Mouse (Mus musculus): ENCODE results near the gene Arhgef6. TPM values are rescaled to one million over a fixed set of nuclear protein-coding genes. Genes with fewer than 3 reads are reported as not detected.

The Arhgef6 gene
- total and polyA plus RNA-seq, 2 experiments = 1.8 to 5.3 TPM

DNA sequence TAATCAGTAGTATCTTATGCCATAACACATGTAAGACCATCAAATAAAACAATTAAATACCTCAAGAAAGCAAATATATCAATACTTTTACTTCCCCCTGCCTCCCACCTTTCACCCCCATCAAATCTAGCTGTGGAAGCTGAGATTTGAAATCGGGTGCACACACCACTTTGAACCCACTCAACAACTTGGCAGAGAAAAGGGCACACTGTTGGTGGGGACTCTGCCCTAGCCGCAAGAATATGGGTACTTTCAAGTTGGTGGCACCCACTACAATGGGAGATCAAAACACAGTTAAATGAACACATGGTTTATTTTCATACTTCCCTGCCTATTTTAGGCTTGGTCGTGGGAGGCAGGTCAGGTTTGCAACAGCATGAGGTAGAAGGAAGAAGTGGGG is 116.6 kb downstream of the Arhgef6 start:
- Histone ChIP-seq H3K4me3 (ENCODE audit: insufficient read depth, low read depth, low read length) (no peak overlapping the region), H3K9ac (ENCODE audit: low read depth, low read length) (no peak overlapping the region), H3K36me3 (ENCODE audit: control insufficient read depth, insufficient read depth, low read length) (no peaks in the 10 kb centered on the region), H3K79me2 (ENCODE audit: control insufficient read depth, insufficient read depth, low read length) (no peaks in the 10 kb centered on the region), H3K4me1 (ENCODE audit: control insufficient read depth, insufficient read depth, low read length) (no peaks in the 10 kb centered on the region), H3K27me3 (ENCODE audit: control insufficient read depth, insufficient read depth, low read length) (no peaks in the 10 kb centered on the region), H3K27ac (replicated peaks; ENCODE audit: insufficient read depth, low read depth, low read length) (no peak overlapping the region)
- WGBS = 77% methylated on average over 3 of the region's 3 CpGs
- DNase-seq (ENCODE audit: extremely low read depth, low read depth, low spot score) = no peak
- TF ChIP-seq POLR2A (IDR thresholded peaks at IDR 0.05; ENCODE audit: extremely low read depth, insufficient read depth, low read length) = no peak
- no peak for TF ChIP-seq CTCF (IDR thresholded peaks at IDR 0.05; ENCODE audit: low read depth, low read length)

DNA sequence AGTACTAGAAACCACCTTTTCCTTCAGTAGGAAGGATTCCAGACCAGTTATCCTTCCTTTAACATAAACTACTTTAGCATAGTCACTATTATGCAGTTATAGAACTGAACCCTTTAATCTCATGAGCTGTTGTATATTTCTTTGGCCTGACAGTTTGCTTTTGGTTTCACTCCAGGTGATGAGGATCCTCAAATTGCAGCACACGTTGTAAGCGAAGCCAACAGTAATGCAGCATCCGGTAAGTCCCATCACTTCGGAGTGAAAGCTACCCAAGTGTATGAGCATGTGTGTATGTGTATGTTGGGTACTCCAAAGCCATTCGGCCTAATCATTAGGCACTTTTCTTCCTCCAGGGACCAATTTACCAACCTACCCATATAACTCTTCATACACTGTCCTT is 119.0 kb downstream of the Arhgef6 start:
- Histone ChIP-seq H3K79me2 (ENCODE audit: control insufficient read depth, insufficient read depth, low read length) (no peaks in the 10 kb centered on the region), H3K27ac (replicated peaks; ENCODE audit: insufficient read depth, low read depth, low read length) (no peak overlapping the region), H3K36me3 (ENCODE audit: control insufficient read depth, insufficient read depth, low read length) (no peaks in the 10 kb centered on the region), H3K4me1 (ENCODE audit: control insufficient read depth, insufficient read depth, low read length) (peaks cover 3% of the 10 kb centered on the region), H3K27me3 (ENCODE audit: control insufficient read depth, insufficient read depth, low read length) (no peaks in the 10 kb centered on the region), H3K9ac (ENCODE audit: low read depth, low read length) (no peak overlapping the region), H3K4me3 (ENCODE audit: insufficient read depth, low read depth, low read length) (no peak overlapping the region)
- TF ChIP-seq POLR2A (IDR thresholded peaks at IDR 0.05; ENCODE audit: extremely low read depth, insufficient read depth, low read length) (no peak), CTCF (IDR thresholded peaks at IDR 0.05; ENCODE audit: low read depth, low read length) (no peak)
- no peak for DNase-seq (ENCODE audit: extremely low read depth, low read depth, low spot score)
- 100% methylated on average over 5 of the region's 5 CpGs for WGBS

GRCm38 (mm10) chrX:57216271-57216670 is 122.3 kb downstream of the Arhgef6 start:
- WGBS = 11% methylated on average over 5 of the region's 5 CpGs
- TF ChIP-seq POLR2A (IDR thresholded peaks at IDR 0.05; ENCODE audit: extremely low read depth, insufficient read depth, low read length) = no peak
- TF ChIP-seq CTCF (IDR thresholded peaks at IDR 0.05; ENCODE audit: low read depth, low read length) = no peak
- no peaks in the 10 kb centered on the region for H3K79me2 ChIP-seq (ENCODE audit: control insufficient read depth, insufficient read depth, low read length)

DNA sequence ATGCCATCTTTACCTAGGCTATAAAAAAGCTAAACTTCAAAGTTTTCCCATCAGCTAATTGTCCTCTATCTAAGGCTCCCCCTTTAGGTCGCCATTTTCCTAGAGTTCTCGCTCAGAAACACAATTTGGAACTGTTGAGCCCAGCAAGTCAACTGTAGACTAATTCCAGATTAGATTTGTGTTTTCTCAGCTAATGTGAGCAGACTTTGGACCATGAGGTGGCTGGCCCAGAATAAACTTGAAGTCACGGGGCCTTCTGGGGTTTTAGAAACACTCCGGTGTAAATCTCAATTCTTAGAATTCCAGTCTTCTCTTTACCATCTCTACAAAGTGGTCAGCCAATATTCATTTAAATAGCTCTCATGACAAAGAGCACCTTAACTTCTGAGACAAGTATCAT is 123.0 kb downstream of the Arhgef6 start:
- DNase-seq (ENCODE audit: extremely low read depth, low read depth, low spot score) = peak; percentile 69
- Histone ChIP-seq H3K9ac (ENCODE audit: low read depth, low read length) (no peak overlapping the region), H3K36me3 (ENCODE audit: control insufficient read depth, insufficient read depth, low read length) (no peaks in the 10 kb centered on the region), H3K27ac (replicated peaks; ENCODE audit: insufficient read depth, low read depth, low read length) (no peak overlapping the region), H3K4me3 (ENCODE audit: insufficient read depth, low read depth, low read length) (no peak overlapping the region), H3K27me3 (ENCODE audit: control insufficient read depth, insufficient read depth, low read length) (no peaks in the 10 kb centered on the region), H3K79me2 (ENCODE audit: control insufficient read depth, insufficient read depth, low read length) (no peaks in the 10 kb centered on the region), H3K4me1 (ENCODE audit: control insufficient read depth, insufficient read depth, low read length) (peaks cover 3% of the 10 kb centered on the region)
- no peak for TF ChIP-seq CTCF (IDR thresholded peaks at IDR 0.05; ENCODE audit: low read depth, low read length)
- no peak for TF ChIP-seq POLR2A (IDR thresholded peaks at IDR 0.05; ENCODE audit: extremely low read depth, insufficient read depth, low read length)
- WGBS = 31% methylated on average over 4 of the region's 4 CpGs

More at GRCm38 (mm10) chrX:57216271-57216670, 122.3 kb downstream of the Arhgef6 start:
- Histone ChIP-seq H3K4me1 (ENCODE audit: control insufficient read depth, insufficient read depth, low read length) (peaks cover 3% of the 10 kb centered on the region), H3K9ac (ENCODE audit: low read depth, low read length) (no peak overlapping the region), H3K27ac (replicated peaks; ENCODE audit: insufficient read depth, low read depth, low read length) (no peak overlapping the region; the same call in 1 of the 2 replicates), H3K27me3 (ENCODE audit: control insufficient read depth, insufficient read depth, low read length) (no peaks in the 10 kb centered on the region), H3K4me3 (ENCODE audit: insufficient read depth, low read depth, low read length) (no peak overlapping the region), H3K36me3 (ENCODE audit: control insufficient read depth, insufficient read depth, low read length) (no peaks in the 10 kb centered on the region)
- peak; percentile 66 for DNase-seq (ENCODE audit: extremely low read depth, low read depth, low spot score)

GRCm38 (mm10) chrX:57212862-57213261 is 125.7 kb downstream of the Arhgef6 start:
- H3K27ac ChIP-seq (replicated peaks; ENCODE audit: insufficient read depth, low read depth, low read length) = no peak overlapping the region

GRCm38 (mm10) chrX:57211876-57212275 is 126.7 kb downstream of the Arhgef6 start, which contains the start of gene Cd40lg:
Gene Cd40lg (plus strand): TSS chrX:57212143.
- H3K36me3 ChIP-seq (ENCODE audit: control insufficient read depth, insufficient read depth, low read length) = no peaks in the 10 kb centered on the region
- no peak within 1 kb of the TSS for H3K4me3 ChIP-seq (ENCODE audit: insufficient read depth, low read depth, low read length)
- 85% methylated on average over 9 of the region's 9 CpGs for WGBS
- H3K27me3 ChIP-seq (ENCODE audit: control insufficient read depth, insufficient read depth, low read length) = no peaks in the 10 kb centered on the region
- no peak within 1 kb of the TSS for H3K27ac ChIP-seq (replicated peaks; ENCODE audit: insufficient read depth, low read depth, low read length)
- peaks cover 3% of the 10 kb centered on the region for H3K4me1 ChIP-seq (ENCODE audit: control insufficient read depth, insufficient read depth, low read length)
- no peak for DNase-seq (ENCODE audit: extremely low read depth, low read depth, low spot score)
- no peaks in the 10 kb centered on the region for H3K79me2 ChIP-seq (ENCODE audit: control insufficient read depth, insufficient read depth, low read length)
- no peak for TF ChIP-seq CTCF (IDR thresholded peaks at IDR 0.05; ENCODE audit: low read depth, low read length)
- TF ChIP-seq POLR2A (IDR thresholded peaks at IDR 0.05; ENCODE audit: extremely low read depth, insufficient read depth, low read length) = no peak
- no peak within 1 kb of the TSS for H3K9ac ChIP-seq (ENCODE audit: low read depth, low read length)

More at GRCm38 (mm10) chrX:57212862-57213261, 125.7 kb downstream of the Arhgef6 start:
- Histone ChIP-seq H3K4me1 (ENCODE audit: control insufficient read depth, insufficient read depth, low read length) (peaks cover 3% of the 10 kb centered on the region), H3K36me3 (ENCODE audit: control insufficient read depth, insufficient read depth, low read length) (no peaks in the 10 kb centered on the region), H3K4me3 (ENCODE audit: insufficient read depth, low read depth, low read length) (no peak overlapping the region), H3K9ac (ENCODE audit: low read depth, low read length) (no peak overlapping the region), H3K79me2 (ENCODE audit: control insufficient read depth, insufficient read depth, low read length) (no peaks in the 10 kb centered on the region), H3K27me3 (ENCODE audit: control insufficient read depth, insufficient read depth, low read length) (no peaks in the 10 kb centered on the region)
- WGBS = 26% methylated on average over 3 of the region's 3 CpGs
- no peak for DNase-seq (ENCODE audit: extremely low read depth, low read depth, low spot score)
- no peak for TF ChIP-seq CTCF (IDR thresholded peaks at IDR 0.05; ENCODE audit: low read depth, low read length)
- no peak for TF ChIP-seq POLR2A (IDR thresholded peaks at IDR 0.05; ENCODE audit: extremely low read depth, insufficient read depth, low read length)

Data from liver, adult 2 months (tissue).